Mouse (Mus musculus): ENCODE results near the gene Olfr1191-ps1. TPM values are rescaled to one million over a fixed set of nuclear protein-coding genes. Genes with fewer than 3 reads are reported as not detected.
"Not testable (repeated sequence)": the region's sequence is repeated elsewhere in the genome, so short reads cannot be mapped to it uniquely, and the experiment has no call there.

Gene Olfr1191-ps1
- not detected in 2 replicates for polyA plus RNA-seq (2015; fragmentation: Nextera tagmentation; extraction: Ambion mirVana)

DNA sequence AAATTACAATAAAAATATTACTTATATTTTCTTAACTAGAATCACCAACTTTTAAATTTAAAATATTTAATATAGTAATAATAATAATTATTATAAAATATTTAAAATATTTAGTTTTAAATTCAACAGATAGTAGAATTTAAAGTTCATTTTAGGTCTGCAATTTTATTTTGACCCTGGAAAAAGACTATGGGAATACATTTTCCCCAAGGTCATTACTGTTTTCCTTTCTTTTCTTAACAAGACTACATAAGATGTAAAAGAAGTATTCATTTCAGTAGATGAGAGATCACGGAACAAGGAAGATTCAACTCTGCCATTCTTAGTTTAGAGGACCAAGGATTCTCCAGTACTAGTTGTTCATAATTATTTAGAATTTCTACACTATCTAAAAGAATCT is at the start of gene Olfr1191-ps1:
Gene Olfr1191-ps1, plus strand, starts transcription at position 301 of the 400 bp plus-strand sequence.
- not testable (repeated sequence) for H3K4me2 ChIP-seq (ENCODE audit: low read length); H3K27ac ChIP-seq (ENCODE audit: low read length); H3K36me3 ChIP-seq (ENCODE audit: control insufficient read depth, insufficient read depth); H3K4me3 ChIP-seq (replicated peaks; ENCODE audit: low read length); H3K27me3 ChIP-seq (replicated peaks; ENCODE audit: control insufficient read depth, insufficient read depth, low read length); H3K9ac ChIP-seq (replicated peaks; ENCODE audit: low read depth, low read length); H3K9me3 ChIP-seq (ENCODE audit: control insufficient read depth, low read length); H3K4me1 ChIP-seq (replicated peaks; ENCODE audit: control insufficient read depth, insufficient read depth, low read length); ATAC-seq
- 85% methylated on average over 1 of the region's 1 CpGs for WGBS

GRCm38 (mm10) chr2:88648209-88648608 is 7.9 kb downstream of the Olfr1191-ps1 start, which contains the start of gene Olfr1192-ps1:
TSS of gene Olfr1192-ps1 (plus strand) at chr2:88648509.
- Histone ChIP-seq H3K27ac (ENCODE audit: low read length) (no peak within 1 kb of the TSS), H3K9ac (replicated peaks; ENCODE audit: low read depth, low read length) (no peak within 1 kb of the TSS), H3K9me3 (ENCODE audit: control insufficient read depth, low read length) (no peaks in the 10 kb centered on the region), H3K4me3 (replicated peaks; ENCODE audit: low read length) (no peak within 1 kb of the TSS), H3K36me3 (ENCODE audit: control insufficient read depth, insufficient read depth) (no peaks in the 10 kb centered on the region), H3K4me1 (replicated peaks; ENCODE audit: control insufficient read depth, insufficient read depth, low read length) (no peaks in the 10 kb centered on the region), H3K27me3 (replicated peaks; ENCODE audit: control insufficient read depth, insufficient read depth, low read length) (no peaks in the 10 kb centered on the region), H3K4me2 (ENCODE audit: low read length) (no peak within 1 kb of the TSS)
- 39% methylated on average over 1 of the region's 1 CpGs for WGBS
- ATAC-seq: no peak

DNA sequence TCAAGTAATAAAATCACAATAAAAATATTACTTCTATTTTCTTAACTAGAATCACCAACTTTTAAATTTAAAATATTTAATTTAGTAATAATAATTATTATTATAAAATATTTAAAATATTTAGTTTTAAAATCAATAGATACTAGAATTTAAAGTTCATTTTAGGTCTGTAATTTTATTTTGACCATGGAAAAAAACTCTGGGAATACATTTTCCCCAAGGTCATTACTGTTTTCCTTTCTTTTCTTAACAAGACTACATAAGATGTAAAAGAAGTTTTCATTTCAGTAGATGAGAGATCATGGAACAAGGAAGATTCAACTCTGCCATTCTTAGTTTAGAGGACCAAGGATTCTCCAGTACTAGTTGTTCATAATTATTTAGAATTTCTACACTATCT is 35.0 kb downstream of the Olfr1191-ps1 start, which contains the start of gene Olfr1193:
Gene Olfr1193, plus strand, starts transcription at position 301 of the 400 bp plus-strand sequence.
- not testable (repeated sequence) for H3K9ac ChIP-seq (replicated peaks; ENCODE audit: low read depth, low read length); H3K4me3 ChIP-seq (replicated peaks; ENCODE audit: low read length); H3K36me3 ChIP-seq (ENCODE audit: control insufficient read depth, insufficient read depth); H3K27me3 ChIP-seq (replicated peaks; ENCODE audit: control insufficient read depth, insufficient read depth, low read length); H3K4me2 ChIP-seq (ENCODE audit: low read length); ATAC-seq; H3K27ac ChIP-seq (ENCODE audit: low read length); H3K4me1 ChIP-seq (replicated peaks; ENCODE audit: control insufficient read depth, insufficient read depth, low read length); H3K9me3 ChIP-seq (ENCODE audit: control insufficient read depth, low read length)

- H3K4me3 ChIP-seq (replicated peaks; ENCODE audit: low read length): no peak within 1 kb of the TSS
- H3K27me3 ChIP-seq (replicated peaks; ENCODE audit: control insufficient read depth, insufficient read depth, low read length): no peaks in the 10 kb centered on the region
- H3K27ac ChIP-seq (ENCODE audit: low read length): no peak within 1 kb of the TSS
- H3K9ac ChIP-seq (replicated peaks; ENCODE audit: low read depth, low read length): no peak within 1 kb of the TSS
- no peaks in the 10 kb centered on the region for H3K9me3 ChIP-seq (ENCODE audit: control insufficient read depth, low read length)
- H3K4me2 ChIP-seq (ENCODE audit: low read length): no peak within 1 kb of the TSS
- H3K36me3 ChIP-seq (ENCODE audit: control insufficient read depth, insufficient read depth): no peaks in the 10 kb centered on the region
- ATAC-seq: no peak
- H3K4me1 ChIP-seq (replicated peaks; ENCODE audit: control insufficient read depth, insufficient read depth, low read length): no peaks in the 10 kb centered on the region
These were observed 48.7 kb downstream of the Olfr1191-ps1 start, which contains the start of gene Olfr1195 for GRCm38 (mm10) chr2:88689087-88689486. TSS of gene Olfr1195 (minus strand) at chr2:88689187.

Other genes starting within 250 kb of the Olfr1191-ps1 start
- gene Olfr1179, start 234.1 kb upstream of the Olfr1191-ps1 start, polyA plus RNA-seq (2015; fragmentation: Nextera tagmentation; extraction: Ambion mirVana): not detected in 2 replicates
- gene Olfr1180, start 221.4 kb upstream of the Olfr1191-ps1 start, polyA plus RNA-seq (2015; fragmentation: Nextera tagmentation; extraction: Ambion mirVana): not detected in 2 replicates
- not detected in 2 replicates for gene Olfr1181, start 214.4 kb upstream of the Olfr1191-ps1 start, polyA plus RNA-seq (2015; fragmentation: Nextera tagmentation; extraction: Ambion mirVana)
- gene Gm13757, start 191.4 kb upstream of the Olfr1191-ps1 start, polyA plus RNA-seq (2015; fragmentation: Nextera tagmentation; extraction: Ambion mirVana): not detected in 2 replicates
- not detected in 2 replicates for gene Olfr1183, start 185.7 kb upstream of the Olfr1191-ps1 start, polyA plus RNA-seq (2015; fragmentation: Nextera tagmentation; extraction: Ambion mirVana)
- gene Olfr1184, start 156.9 kb upstream of the Olfr1191-ps1 start, polyA plus RNA-seq (2015; fragmentation: Nextera tagmentation; extraction: Ambion mirVana): not detected in 2 replicates
- gene Olfr1185-ps1, start 147.2 kb upstream of the Olfr1191-ps1 start, polyA plus RNA-seq (2015; fragmentation: Nextera tagmentation; extraction: Ambion mirVana): not detected in 2 replicates
- not detected in 2 replicates for gene Olfr1186, start 122.0 kb upstream of the Olfr1191-ps1 start, polyA plus RNA-seq (2015; fragmentation: Nextera tagmentation; extraction: Ambion mirVana)
- not detected in 2 replicates for gene Olfr1188, start 83.6 kb upstream of the Olfr1191-ps1 start, polyA plus RNA-seq (2015; fragmentation: Nextera tagmentation; extraction: Ambion mirVana)
- not detected in 2 replicates for gene Olfr1189, start 54.1 kb upstream of the Olfr1191-ps1 start, polyA plus RNA-seq (2015; fragmentation: Nextera tagmentation; extraction: Ambion mirVana)
- gene Olfr1192-ps1, start 8.0 kb downstream of the Olfr1191-ps1 start, polyA plus RNA-seq (2015; fragmentation: Nextera tagmentation; extraction: Ambion mirVana): not detected in 2 replicates
- not detected in 2 replicates for gene Olfr1193, start 35.1 kb downstream of the Olfr1191-ps1 start, polyA plus RNA-seq (2015; fragmentation: Nextera tagmentation; extraction: Ambion mirVana)
- not detected in 2 replicates for gene Olfr1195, start 48.6 kb downstream of the Olfr1191-ps1 start, polyA plus RNA-seq (2015; fragmentation: Nextera tagmentation; extraction: Ambion mirVana)
- not detected in 2 replicates for gene Olfr1196, start 64.1 kb downstream of the Olfr1191-ps1 start, polyA plus RNA-seq (2015; fragmentation: Nextera tagmentation; extraction: Ambion mirVana)
- gene Olfr1197, start 91.8 kb downstream of the Olfr1191-ps1 start, polyA plus RNA-seq (2015; fragmentation: Nextera tagmentation; extraction: Ambion mirVana): not detected in 2 replicates
- gene Olfr1198, start 110.8 kb downstream of the Olfr1191-ps1 start, polyA plus RNA-seq (2015; fragmentation: Nextera tagmentation; extraction: Ambion mirVana): not detected in 2 replicates
- not detected in 2 replicates for gene Olfr1199, start 119.9 kb downstream of the Olfr1191-ps1 start, polyA plus RNA-seq (2015; fragmentation: Nextera tagmentation; extraction: Ambion mirVana)
- not detected in 2 replicates for gene Olfr1200, start 129.9 kb downstream of the Olfr1191-ps1 start, polyA plus RNA-seq (2015; fragmentation: Nextera tagmentation; extraction: Ambion mirVana)
- gene Olfr1201, start 152.5 kb downstream of the Olfr1191-ps1 start, polyA plus RNA-seq (2015; fragmentation: Nextera tagmentation; extraction: Ambion mirVana): not detected in 2 replicates
- gene Olfr1202, start 174.0 kb downstream of the Olfr1191-ps1 start, polyA plus RNA-seq (2015; fragmentation: Nextera tagmentation; extraction: Ambion mirVana): not detected in 2 replicates
- gene Olfr1205, start 189.2 kb downstream of the Olfr1191-ps1 start, polyA plus RNA-seq (2015; fragmentation: Nextera tagmentation; extraction: Ambion mirVana): not detected in 2 replicates
- not detected in 2 replicates for gene Olfr1204, start 208.8 kb downstream of the Olfr1191-ps1 start, polyA plus RNA-seq (2015; fragmentation: Nextera tagmentation; extraction: Ambion mirVana)
- not detected in 2 replicates for gene Olfr1206, start 222.7 kb downstream of the Olfr1191-ps1 start, polyA plus RNA-seq (2015; fragmentation: Nextera tagmentation; extraction: Ambion mirVana)

Data from forebrain, embryonic 16.5 days (tissue).